Mouse (Mus musculus): Measurements from ENCODE around the gene Ccdc88c. TPM values are rescaled to one million over a fixed set of nuclear protein-coding genes. Genes with fewer than 3 reads are reported as not detected.

Ccdc88c gene
- polyA plus RNA-seq, 2 experiments = 5.3 to 9.2 TPM

GRCm38 (mm10) chr12:100993146-100993545, 35.7 kb downstream of the Ccdc88c start:
- H3K4me1 ChIP-seq (replicated peaks; ENCODE audit: control insufficient read depth in 2 of 2, insufficient read depth in 2 of 2, low read length in 1 of 2) = peaks cover 18 to 22% of the 10 kb centered on the region in 2 experiments

GRCm38 (mm10) chr12:100992505-100992904, 36.4 kb downstream of the Ccdc88c start:
- Histone ChIP-seq H3K4me2 (ENCODE audit: low read depth) (no peak overlapping the region), H3K27me3 (ENCODE audit: control insufficient read depth, insufficient read depth, low read length) (no peaks in the 10 kb centered on the region), H3K27ac (no peak overlapping the region), H3K9me3 (ENCODE audit: control insufficient read depth, low read length) (no peaks in the 10 kb centered on the region), H3K4me3 (ENCODE audit: insufficient read depth in 1 of 2, low read depth in 2 of 2, low read length in 2 of 2) (no peak overlapping the region), H3K9ac (replicated peaks) (no peak overlapping the region), H3K36me3 (replicated peaks; ENCODE audit: control insufficient read depth, insufficient read depth, low read depth) (no peaks in the 10 kb centered on the region), H3K4me1 (replicated peaks; ENCODE audit: control insufficient read depth in 2 of 2, insufficient read depth in 2 of 2, low read length in 1 of 2) (peaks cover 12 to 16% of the 10 kb centered on the region in 2 experiments)
- no peak for TF ChIP-seq CTCF (IDR thresholded peaks at IDR 0.05; ENCODE audit: low read depth)
- no peak for TF ChIP-seq EP300 (IDR thresholded peaks at IDR 0.05; ENCODE audit: low read depth)
- DNase-seq (ENCODE audit: low read depth in 3 of 3, low spot score in 3 of 3) = no peak
- no peak for ATAC-seq (ENCODE audit: insufficient read depth)
- WGBS (ENCODE audit: insufficient replicate concordance) = 73% methylated on average over 7 of the region's 7 CpGs

More at GRCm38 (mm10) chr12:100993146-100993545, 35.7 kb downstream of the Ccdc88c start:
- 68% methylated on average over 3 of the region's 3 CpGs for WGBS (ENCODE audit: insufficient replicate concordance)
- DNase-seq (ENCODE audit: low read depth in 3 of 3, low spot score in 3 of 3) = no peak
- H3K9ac ChIP-seq (replicated peaks) = no peak overlapping the region
- no peak overlapping the region for H3K4me2 ChIP-seq (ENCODE audit: low read depth)
- TF ChIP-seq CTCF (IDR thresholded peaks at IDR 0.05; ENCODE audit: low read depth) = no peak
- no peak for TF ChIP-seq EP300 (IDR thresholded peaks at IDR 0.05; ENCODE audit: low read depth)
- no peak overlapping the region for H3K27ac ChIP-seq
- no peaks in the 10 kb centered on the region for H3K36me3 ChIP-seq (replicated peaks; ENCODE audit: control insufficient read depth, insufficient read depth, low read depth)
- no peaks in the 10 kb centered on the region for H3K9me3 ChIP-seq (ENCODE audit: control insufficient read depth, low read length)
- no peak overlapping the region for H3K4me3 ChIP-seq (ENCODE audit: insufficient read depth in 1 of 2, low read depth in 2 of 2, low read length in 2 of 2)
- ATAC-seq (ENCODE audit: insufficient read depth) = no peak
- H3K27me3 ChIP-seq (ENCODE audit: control insufficient read depth, insufficient read depth, low read length) = no peaks in the 10 kb centered on the region

- DNase-seq (ENCODE audit: low read depth in 3 of 3, low spot score in 3 of 3) (no peak), ATAC-seq (ENCODE audit: insufficient read depth) (no peak)
- no peak overlapping the region for H3K4me3 ChIP-seq (ENCODE audit: insufficient read depth in 1 of 2, low read depth in 2 of 2, low read length in 2 of 2)
- TF ChIP-seq EP300 (IDR thresholded peaks at IDR 0.05; ENCODE audit: low read depth) = no peak
- TF ChIP-seq CTCF (IDR thresholded peaks at IDR 0.05; ENCODE audit: low read depth) = no peak
- H3K4me1 ChIP-seq (replicated peaks; ENCODE audit: control insufficient read depth in 2 of 2, insufficient read depth in 2 of 2, low read length in 1 of 2) = peaks cover 1 to 3% of the 10 kb centered on the region in 2 experiments; a peak in 3 of 4 replicates
- H3K36me3 ChIP-seq (replicated peaks; ENCODE audit: control insufficient read depth, insufficient read depth, low read depth) = no peaks in the 10 kb centered on the region
- H3K4me2 ChIP-seq (ENCODE audit: low read depth) = no peak overlapping the region
- H3K27me3 ChIP-seq (ENCODE audit: control insufficient read depth, insufficient read depth, low read length) = no peaks in the 10 kb centered on the region
- no peak overlapping the region for H3K9ac ChIP-seq (replicated peaks)
- 63% methylated on average over 3 of the region's 3 CpGs for WGBS (ENCODE audit: insufficient replicate concordance)
- no peak overlapping the region for H3K27ac ChIP-seq
- no peaks in the 10 kb centered on the region for H3K9me3 ChIP-seq (ENCODE audit: control insufficient read depth, low read length)
These were observed 37.7 kb downstream of the Ccdc88c start for GRCm38 (mm10) chr12:100991119-100991518.

- no peak for ATAC-seq (ENCODE audit: insufficient read depth)
- no peak overlapping the region for H3K27ac ChIP-seq
These were observed 38.6 kb downstream of the Ccdc88c start for GRCm38 (mm10) chr12:100990291-100990690.

GRCm38 (mm10) chr12:100989780-100990288, 39.0 kb downstream of the Ccdc88c start:
- TF ChIP-seq CTCF (IDR thresholded peaks at IDR 0.05; ENCODE audit: low read depth) (no peak), EP300 (IDR thresholded peaks at IDR 0.05; ENCODE audit: low read depth) (no peak)
- Histone ChIP-seq H3K9me3 (ENCODE audit: control insufficient read depth, low read length) (no peaks in the 10 kb centered on the region), H3K4me3 (ENCODE audit: insufficient read depth in 1 of 2, low read depth in 2 of 2, low read length in 2 of 2) (no peak overlapping the region), H3K27me3 (ENCODE audit: control insufficient read depth, insufficient read depth, low read length) (no peaks in the 10 kb centered on the region), H3K4me2 (ENCODE audit: low read depth) (no peak overlapping the region), H3K36me3 (replicated peaks; ENCODE audit: control insufficient read depth, insufficient read depth, low read depth) (no peaks in the 10 kb centered on the region), H3K9ac (replicated peaks) (no peak overlapping the region), H3K4me1 (replicated peaks; ENCODE audit: control insufficient read depth in 2 of 2, insufficient read depth in 2 of 2, low read length in 1 of 2) (no peaks in the 10 kb centered on the region; a peak in 1 of 4 replicates), H3K27ac (no peak overlapping the region)
- DNase-seq (ENCODE audit: low read depth in 3 of 3, low spot score in 3 of 3) (no peak), ATAC-seq (ENCODE audit: insufficient read depth) (no peak)
- 68% methylated on average over 4 of the region's 4 CpGs for WGBS (ENCODE audit: insufficient replicate concordance)

More at GRCm38 (mm10) chr12:100990291-100990690, 38.6 kb downstream of the Ccdc88c start:
- H3K9ac ChIP-seq (replicated peaks) = no peak overlapping the region
- 76% methylated on average over 12 of the region's 12 CpGs for WGBS (ENCODE audit: insufficient replicate concordance)
- TF ChIP-seq EP300 (IDR thresholded peaks at IDR 0.05; ENCODE audit: low read depth) = no peak
- no peak for TF ChIP-seq CTCF (IDR thresholded peaks at IDR 0.05; ENCODE audit: low read depth)
- H3K27me3 ChIP-seq (ENCODE audit: control insufficient read depth, insufficient read depth, low read length) = no peaks in the 10 kb centered on the region
- no peak overlapping the region for H3K4me3 ChIP-seq (ENCODE audit: insufficient read depth in 1 of 2, low read depth in 2 of 2, low read length in 2 of 2)
- no peaks in the 10 kb centered on the region; a peak in 1 of 4 replicates for H3K4me1 ChIP-seq (replicated peaks; ENCODE audit: control insufficient read depth in 2 of 2, insufficient read depth in 2 of 2, low read length in 1 of 2)
- no peaks in the 10 kb centered on the region for H3K36me3 ChIP-seq (replicated peaks; ENCODE audit: control insufficient read depth, insufficient read depth, low read depth)
- no peak overlapping the region for H3K4me2 ChIP-seq (ENCODE audit: low read depth)
- H3K9me3 ChIP-seq (ENCODE audit: control insufficient read depth, low read length) = no peaks in the 10 kb centered on the region
- no peak for DNase-seq (ENCODE audit: low read depth in 3 of 3, low spot score in 3 of 3)

Data from liver, embryonic 14.5 days (tissue).